Mouse (Mus musculus): ENCODE data around the gene Tlk1.

GRCm38 (mm10) chr2:70813608-70814007 is 11.9 kb downstream of the Tlk1 start:
- no peak for TF ChIP-seq CTCF (IDR thresholded peaks at IDR 0.05)
- no peak for TF ChIP-seq EP300 (IDR thresholded peaks at IDR 0.05; ENCODE audit: insufficient read depth, low read depth, low read length)
